Mouse (Mus musculus) large intestine, adult 2 months (tissue): ENCODE data around the gene Cox16. TPM values are rescaled to one million over a fixed set of nuclear protein-coding genes. Genes with fewer than 3 reads are reported as not detected.
"Not testable (repeated sequence)": the region's sequence is repeated elsewhere in the genome, so short reads cannot be mapped to it uniquely, and the experiment has no call there.

ENCODE experiments used
- DNase-seq: peaks from one replicate; pipeline ENCODE4 v3.0.0-alpha.2; 2012; ENCODE audit warnings: low read depth, low spot score
- WGBS: fragments of 180-500 bp; shearing (Covaris S2); methylation state at CpG from one replicate; pipeline ENCODE4 v1.1.7; 2018; 5-methylcytosine and 5-hydroxymethylcytosine counted together
- polyA plus RNA-seq: library from polyadenylated mRNA; depleted of rRNA; stranded (reverse); fragments of >200 nt; gene quantifications from 2 replicates; pipeline ENCODE4 v1.2.3, GENCODE M21; 2012; rRNA removed

Cox16 gene
- 82.6 and 89.8 TPM in 2 replicates for polyA plus RNA-seq

- peak; percentile 73 for DNase-seq
- 1% methylated on average over 31 of the region's 31 CpGs for WGBS
Measured at GRCm38 (mm10) chr12:81484727-81485191, at the start of gene Cox16. Gene Cox16, minus strand, starts transcription at chr12:81485127.

DNA sequence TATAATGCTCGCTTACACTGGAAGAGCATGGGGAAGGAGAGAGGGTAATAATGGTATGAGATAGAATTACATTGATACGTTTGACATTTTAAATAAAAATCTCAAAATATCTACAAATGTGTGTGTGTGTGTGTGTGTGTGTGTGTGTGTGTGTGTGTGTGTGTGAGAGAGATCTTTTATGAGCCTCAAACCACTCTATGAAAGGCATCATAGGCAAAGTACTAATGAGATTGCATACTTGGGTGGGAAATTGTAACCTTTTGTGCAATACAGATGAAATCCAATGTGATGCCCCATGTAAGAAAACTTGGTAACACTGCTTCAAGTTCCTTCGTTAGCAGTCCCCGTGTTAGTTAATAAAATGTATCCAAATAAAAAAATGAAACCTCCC, 48.1 kb upstream of the Cox16 start:
- WGBS: 30% methylated on average over 4 of the region's 4 CpGs

GRCm38 (mm10) chr12:81532316-81533028, 47.5 kb upstream of the Cox16 start, which contains the start of the genes Gm20498 and Synj2bp:
Gene Gm20498, minus strand, starts transcription at chr12:81532905.
Gene Synj2bp, minus strand, starts transcription at chr12:81532911.
- under 1% methylated on average over 46 of the region's 46 CpGs for WGBS
- no peak for DNase-seq

More for the DNA sequence above, 48.1 kb upstream of the Cox16 start:
- no peak for DNase-seq

DNA sequence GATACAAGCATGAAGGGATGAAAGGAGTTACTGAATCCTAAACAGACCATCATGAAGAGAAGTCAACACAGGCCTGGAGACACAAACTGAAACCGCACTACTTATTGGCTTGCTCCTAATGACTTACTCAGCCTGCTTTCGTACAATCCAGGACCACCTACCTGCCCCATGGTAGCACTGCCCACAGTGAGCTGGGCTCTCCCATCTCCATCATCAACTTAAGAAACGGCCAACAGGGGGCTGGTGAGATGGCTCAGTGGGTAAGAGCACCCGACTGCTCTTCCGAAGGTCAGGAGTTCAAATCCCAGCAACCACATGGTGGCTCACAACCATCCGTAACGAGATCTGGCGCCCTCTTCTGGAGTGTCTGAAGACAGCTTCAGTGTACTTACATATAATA, 45.7 kb upstream of the Cox16 start:
- not testable (repeated sequence) for DNase-seq
- 84% methylated on average over 8 of the region's 8 CpGs for WGBS

DNA sequence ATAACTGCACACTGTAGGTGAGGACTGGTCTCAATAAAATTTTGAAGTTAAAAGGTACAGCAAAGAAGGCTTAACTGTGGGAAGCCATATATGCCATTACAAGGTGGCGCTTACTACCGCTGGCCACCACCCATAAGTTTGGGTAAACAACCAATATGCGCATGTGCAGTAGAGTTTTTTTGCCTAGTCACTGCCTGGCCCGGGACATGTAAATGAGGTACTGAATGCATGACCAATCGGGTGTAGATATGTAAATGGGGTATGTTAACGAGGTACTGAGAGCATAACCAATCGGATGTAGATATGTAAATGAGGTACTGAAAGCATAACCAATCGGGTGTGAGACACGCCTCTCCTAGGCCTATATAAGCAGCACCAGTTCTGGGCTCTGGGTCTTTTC, 12.0 kb upstream of the Cox16 start:
- DNase-seq: not testable (repeated sequence)
- 98% methylated on average over 9 of the region's 9 CpGs for WGBS

- DNase-seq: peak; percentile 78
- 52% methylated on average over 5 of the region's 5 CpGs for WGBS
Measured at GRCm38 (mm10) chr12:81490491-81490890, 5.6 kb upstream of the Cox16 start.

DNA sequence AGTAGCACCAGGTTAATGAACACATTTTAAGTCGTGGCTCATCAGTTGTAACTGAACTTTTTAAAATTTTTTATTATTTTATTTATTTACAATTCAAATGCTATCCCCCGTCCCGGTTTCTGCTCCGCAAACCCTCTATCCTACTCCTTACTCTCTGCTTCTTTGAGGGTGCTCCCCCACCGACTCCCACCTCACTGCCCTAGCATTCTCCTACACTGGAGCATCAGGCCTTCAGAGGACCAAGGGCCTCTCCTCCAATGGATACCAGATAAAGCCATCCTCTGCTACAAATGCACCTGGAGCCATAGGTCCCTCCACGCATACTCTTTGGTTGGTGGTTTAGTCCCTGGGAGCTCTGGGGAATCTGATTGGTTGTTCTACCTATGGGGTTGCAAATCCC, 384 bp upstream of the Cox16 start:
- no peak for DNase-seq
- WGBS: 48% methylated on average over 6 of the region's 6 CpGs

- under 1% methylated on average over 7 of the region's 7 CpGs for WGBS
- DNase-seq: no peak
Measured at GRCm38 (mm10) chr12:81484212-81484611, 715 bp downstream of the Cox16 start.

- no peak for DNase-seq
- 21% methylated on average over 17 of the region's 17 CpGs for WGBS
Measured at GRCm38 (mm10) chr12:81483656-81484055, 1.3 kb downstream of the Cox16 start.

- WGBS: 97% methylated on average over 7 of the region's 7 CpGs
- DNase-seq: not testable (repeated sequence)
Measured at GRCm38 (mm10) chr12:81459051-81459450, 25.9 kb downstream of the Cox16 start.

DNA sequence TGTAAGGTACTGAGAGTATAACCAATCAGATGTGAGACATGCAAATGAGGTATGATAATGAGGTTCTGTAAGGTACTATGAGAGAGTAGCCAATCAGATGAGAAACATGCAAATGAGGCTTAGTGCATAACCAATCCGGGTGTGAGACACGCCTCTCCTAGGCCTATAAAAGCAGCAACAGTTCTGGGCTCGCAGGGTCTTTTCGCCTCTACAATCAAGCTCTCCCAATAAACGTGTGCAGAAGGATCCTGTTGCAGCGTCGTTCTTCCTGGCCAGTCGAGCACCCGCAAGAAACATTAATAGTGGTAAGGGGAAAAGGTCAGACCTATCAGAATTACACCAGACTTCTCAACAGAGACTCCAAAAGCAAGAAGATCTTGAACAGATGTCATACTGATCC, 45.9 kb downstream of the Cox16 start:
- 93% methylated on average over 9 of the region's 9 CpGs for WGBS
- not testable (repeated sequence) for DNase-seq

- 43% methylated on average over 2 of the region's 2 CpGs for WGBS
Measured at GRCm38 (mm10) chr12:81434778-81435177, 50.1 kb downstream of the Cox16 start.

GRCm38 (mm10) chr12:81421846-81422245, 63.1 kb downstream of the Cox16 start, which contains the start of gene Adam4:
Gene Adam4, minus strand, starts transcription at chr12:81421946.
- DNase-seq: no peak
- WGBS: 84% methylated on average over 1 of the region's 1 CpGs

More at GRCm38 (mm10) chr12:81434778-81435177, 50.1 kb downstream of the Cox16 start:
- DNase-seq: not testable (repeated sequence)

- DNase-seq: no peak
- 71% methylated on average over 3 of the region's 3 CpGs for WGBS
Measured at GRCm38 (mm10) chr12:81413211-81413610, 71.7 kb downstream of the Cox16 start.

GRCm38 (mm10) chr12:81408966-81409365, 76.0 kb downstream of the Cox16 start:
- DNase-seq: no peak
- 79% methylated on average over 3 of the region's 3 CpGs for WGBS

- 34% methylated on average over 1 of the region's 1 CpGs for WGBS
- DNase-seq: peak; percentile 25
Measured at GRCm38 (mm10) chr12:81402187-81402586, 82.7 kb downstream of the Cox16 start.

- WGBS: 96% methylated on average over 1 of the region's 1 CpGs
Measured at GRCm38 (mm10) chr12:81379364-81379763, 105.6 kb downstream of the Cox16 start, which contains the start of gene Gm4787. Gene Gm4787, minus strand, starts transcription at chr12:81379464.

GRCm38 (mm10) chr12:81333841-81334240, 151.1 kb downstream of the Cox16 start:
- 70% methylated on average over 5 of the region's 5 CpGs for WGBS
- no peak for DNase-seq

More at GRCm38 (mm10) chr12:81379364-81379763, 105.6 kb downstream of the Cox16 start, which contains the start of gene Gm4787:
- DNase-seq: not testable (repeated sequence)

DNA sequence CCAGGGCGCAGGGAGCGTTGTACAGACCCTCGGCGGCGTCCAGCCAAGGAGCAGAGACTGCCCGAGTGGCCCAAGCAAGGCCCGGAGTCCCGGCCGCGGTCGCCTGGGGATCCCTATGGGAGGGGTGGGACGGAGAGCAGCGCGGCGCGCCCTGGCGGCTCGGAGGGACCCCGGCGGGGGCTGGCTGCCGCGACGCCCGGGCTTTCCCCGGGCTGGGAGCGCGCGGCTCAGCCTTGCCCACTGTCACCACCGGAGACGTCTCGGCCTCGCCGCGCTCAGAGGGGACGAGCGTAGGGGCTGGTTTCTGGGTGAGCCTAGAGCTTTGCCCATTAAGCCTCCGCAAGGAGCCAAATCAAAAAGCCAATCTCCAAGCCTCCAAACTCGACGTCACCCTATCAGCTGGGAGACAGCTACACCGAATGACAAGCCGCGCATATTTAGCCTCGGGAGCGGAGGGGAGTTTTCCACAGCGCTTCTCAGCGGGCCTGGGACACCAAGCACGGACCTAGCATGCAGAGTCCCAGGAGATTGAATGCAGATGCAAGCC, 152.0 kb downstream of the Cox16 start, which contains the start of gene Slc8a3:
Gene Slc8a3, minus strand, starts transcription at position 306 of the 547 bp plus-strand sequence.
- no peak for DNase-seq

More for the DNA sequence above, 152.0 kb downstream of the Cox16 start, which contains the start of gene Slc8a3:
- WGBS: 2% methylated on average over 47 of the region's 47 CpGs
